Comparison of ENCODE assay signal across 8 mouse cellular contexts in genomic region chr8:47411994-47412695, GRCm38 (mm10). TPM values are rescaled to one million over a fixed set of nuclear protein-coding genes. Genes with fewer than 3 reads are reported as not detected.
DNase-seq lines count a peak whose midpoint lies in the region; ATAC-seq lines count a peak whose summit lies in the region.

No protein-coding gene starts in this region.

- H3K9me3 ChIP-seq in megakaryocyte, embryonic 14.5 days: no peaks in the 10 kb centered on the region
- H3K9me3 ChIP-seq in forebrain, embryonic 13.5 days (replicated peaks): no peaks in the 10 kb centered on the region
- no peaks in the 10 kb centered on the region for H3K9me3 ChIP-seq in lung, embryonic 16.5 days (ENCODE audit: control insufficient read depth, low read length)

- H3K27me3 ChIP-seq in megakaryocyte, embryonic 14.5 days (replicated peaks): peaks cover 72% of the 10 kb centered on the region
- H3K27me3 ChIP-seq in forebrain, embryonic 13.5 days: peaks cover 72% of the 10 kb centered on the region
- H3K27me3 ChIP-seq in lung, embryonic 16.5 days (ENCODE audit: control insufficient read depth, insufficient read depth, low read depth, low read length): peaks cover 41% of the 10 kb centered on the region

- H3K4me3 ChIP-seq in megakaryocyte, embryonic 14.5 days (replicated peaks): peak overlapping the region; percentile 47
- H3K4me3 ChIP-seq in forebrain, embryonic 13.5 days: peak overlapping the region; percentile 66
- H3K4me3 ChIP-seq in lung, embryonic 16.5 days (ENCODE audit: low read length): peak overlapping the region; percentile 83

- under 1% methylated on average over 37 of the region's 43 CpGs for whole genome bisulfite sequencing in forebrain, embryonic 13.5 days
- 2% methylated on average over 40 of the region's 43 CpGs for WGBS in lung, embryonic 16.5 days

- H3K27ac ChIP-seq in forebrain, embryonic 13.5 days: no peak overlapping the region
- peak overlapping the region; percentile 93 for H3K27ac ChIP-seq in lung, embryonic 16.5 days (ENCODE audit: low read length)

- peak overlapping the region; percentile 94 for H3K4me2 ChIP-seq in forebrain, embryonic 13.5 days
- peak overlapping the region; percentile 92 for H3K4me2 ChIP-seq in lung, embryonic 16.5 days (ENCODE audit: low read depth, low read length)

- no peaks in the 10 kb centered on the region for H3K36me3 ChIP-seq in megakaryocyte, embryonic 14.5 days (replicated peaks; ENCODE audit: low read length)
- H3K36me3 ChIP-seq in forebrain, embryonic 13.5 days (ENCODE audit: poor library complexity, severe bottlenecking): no peaks in the 10 kb centered on the region
- H3K36me3 ChIP-seq in lung, embryonic 16.5 days (ENCODE audit: control insufficient read depth, insufficient read depth, low read length): no peaks in the 10 kb centered on the region

- peak; percentile 56 for DNase-seq in kidney, adult 18-20 months
- DNase-seq in frontal cortex, postnatal 10 days (ENCODE audit: low spot score in 2 of 2): no peak
- DNase-seq in layer of hippocampus, postnatal 36 days: no peak

- H3K4me1 ChIP-seq in megakaryocyte, embryonic 14.5 days: peaks cover 16% of the 10 kb centered on the region
- peaks cover 32% of the 10 kb centered on the region for H3K4me1 ChIP-seq in forebrain, embryonic 13.5 days
- peaks cover 10% of the 10 kb centered on the region for H3K4me1 ChIP-seq in lung, embryonic 16.5 days (replicated peaks; ENCODE audit: control insufficient read depth, insufficient read depth, low read length)

- no peak for ATAC-seq in megakaryocyte, adult 5-6 weeks (ENCODE audit: poor library complexity, severe bottlenecking)
- ATAC-seq in forebrain, embryonic 13.5 days: peak; percentile 36; the same call in 1 of the 2 replicates
- peak; percentile 63 for ATAC-seq in lung, embryonic 16.5 days (ENCODE audit: low read depth)
- no peak for ATAC-seq in activated CD4-positive, CD25-positive, alpha-beta regulatory T cell, adult 4 months

- peak overlapping the region; percentile 63 for H3K9ac ChIP-seq in forebrain, embryonic 13.5 days
- peak overlapping the region; percentile 78 for H3K9ac ChIP-seq in lung, embryonic 16.5 days (ENCODE audit: low read length)

RNA-seq across cellular contexts. Expression of gene Stox2, which starts 34.0 kb away (rescaled TPM):
- not detected in 2 replicates for polyA plus RNA-seq in megakaryocyte, embryonic 14.5 days (2012; ENCODE audit: insufficient read depth, low replicate concordance)
- total RNA-seq in megakaryocyte, adult 5-6 weeks (2015): 0.16 and 0.18 TPM in 2 replicates
- 0.48 and 0.49 TPM in 2 replicates for total RNA-seq in megakaryocyte, adult 5-6 weeks (2017)
- 46.7 and 47.0 TPM in 2 replicates for polyA plus RNA-seq in forebrain, embryonic 13.5 days (2015; fragmentation: Nextera tagmentation; extraction: Ambion mirVana)
- polyA plus RNA-seq in lung, embryonic 16.5 days (2015; fragmentation: Nextera tagmentation; extraction: Ambion mirVana): 10.7 and 11.6 TPM in 2 replicates
- polyA plus RNA-seq in activated CD4-positive, CD25-positive, alpha-beta regulatory T cell, adult 4 months (2017; shearing (Covaris generic)): not detected
- 10 to 100 TPM; 82.8 to 93.3 TPM for total RNA-seq in layer of hippocampus, postnatal 36 days (2021)

Comparison
In these comparisons a context has a peak if more than half of its experiments do, and no peak if none do; other contexts are left out.
1. ATAC-seq: peak in forebrain, embryonic 13.5 days (single experiment) and lung, embryonic 16.5 days (single experiment); none in megakaryocyte, adult 5-6 weeks (single experiment) and activated CD4-positive, CD25-positive, alpha-beta regulatory T cell, adult 4 months (single experiment).
2. RNA of gene Stox2, which starts 34.0 kb away (polyA plus RNA-seq): 46.7 to 47.0 TPM in forebrain, embryonic 13.5 days and 10.7 to 11.6 TPM in lung, embryonic 16.5 days; not detected in activated CD4-positive, CD25-positive, alpha-beta regulatory T cell, adult 4 months and not detected in megakaryocyte, embryonic 14.5 days; every median in the first group is over 10 times any median in the second.
3. Peak in every context shown above with its lines, with median percentiles within 50 percentile points of each other: H3K4me3 ChIP-seq.